In the genomic region with DNA sequence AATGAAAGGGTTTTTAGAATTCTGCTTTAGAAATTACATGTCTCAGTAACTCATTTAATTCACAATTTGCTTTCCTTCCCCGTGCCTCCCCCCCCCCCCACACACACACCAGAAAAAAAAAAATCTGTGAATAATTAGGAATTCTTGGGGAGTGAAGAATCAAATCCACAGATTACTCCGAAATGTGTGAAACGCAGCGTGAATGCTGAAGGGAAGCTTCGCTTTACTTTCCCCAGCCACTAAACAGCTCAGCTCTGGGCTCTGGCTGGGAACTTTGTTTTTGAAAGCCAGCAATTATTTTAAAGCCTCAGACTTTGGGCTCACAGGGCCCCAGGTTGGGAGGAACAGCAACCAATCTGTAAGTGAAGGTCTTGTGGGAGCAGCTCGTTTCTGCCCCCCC, we compare ENCODE assay signal across 29 mouse cellular contexts. TPM values are rescaled to one million over a fixed set of nuclear protein-coding genes. Genes with fewer than 3 reads are reported as not detected.
DNase-seq lines count a peak whose midpoint lies in the region; ATAC-seq lines count a peak whose summit lies in the region.
"Had no signal": no experiment of that assay in that cellular context is flagged by ENCODE, and none has a peak within 500 bp of the region (broad histone marks: within the 10 kb centered on the region; RNA-seq: fewer than 3 reads in every experiment).

No protein-coding gene starts in this region.

- no peaks in the 10 kb centered on the region for H3K36me3 ChIP-seq in forebrain, embryonic 14.5 days (ENCODE audit: control insufficient read depth, insufficient read depth, low read length)
- no peaks in the 10 kb centered on the region for H3K36me3 ChIP-seq in forebrain, embryonic 11.5 days (ENCODE audit: control insufficient read depth, insufficient read depth, low read length)
- no peaks in the 10 kb centered on the region for H3K36me3 ChIP-seq in midbrain, embryonic 11.5 days (ENCODE audit: control insufficient read depth, insufficient read depth, low read length)
- H3K36me3 ChIP-seq in midbrain, embryonic 14.5 days (ENCODE audit: control insufficient read depth, insufficient read depth, low read length), result no peaks in the 10 kb centered on the region
- no peaks in the 10 kb centered on the region for H3K36me3 ChIP-seq in embryonic facial prominence, embryonic 14.5 days (ENCODE audit: control insufficient read depth, insufficient read depth, low read length)
- H3K36me3 ChIP-seq in limb, embryonic 12.5 days, result no peaks in the 10 kb centered on the region
- H3K36me3 ChIP-seq: embryonic facial prominence, embryonic 13.5 days; limb, embryonic 15.5 days; liver, embryonic 13.5 days; neural tube, embryonic 12.5 days had no signal

- no peaks in the 10 kb centered on the region for H3K9me3 ChIP-seq in forebrain, embryonic 14.5 days (replicated peaks; ENCODE audit: control insufficient read depth, low read length)
- H3K9me3 ChIP-seq in forebrain, embryonic 11.5 days (ENCODE audit: control insufficient read depth, low read length), result no peaks in the 10 kb centered on the region
- no peaks in the 10 kb centered on the region for H3K9me3 ChIP-seq in midbrain, embryonic 11.5 days (ENCODE audit: control insufficient read depth, low read length)
- no peaks in the 10 kb centered on the region for H3K9me3 ChIP-seq in midbrain, embryonic 14.5 days (ENCODE audit: control insufficient read depth, low read length)
- no peaks in the 10 kb centered on the region for H3K9me3 ChIP-seq in embryonic facial prominence, embryonic 14.5 days (ENCODE audit: control insufficient read depth, low read length)
- no peaks in the 10 kb centered on the region for H3K9me3 ChIP-seq in limb, embryonic 12.5 days
- H3K9me3 ChIP-seq: embryonic facial prominence, embryonic 13.5 days; limb, embryonic 15.5 days; liver, embryonic 13.5 days; megakaryocyte, embryonic 14.5 days; neural tube, embryonic 12.5 days had no signal

- 10% methylated on average over 6 of the region's 6 CpGs for WGBS in forebrain, embryonic 14.5 days
- WGBS in forebrain, embryonic 11.5 days, result 23% methylated on average over 6 of the region's 6 CpGs
- 32% methylated on average over 6 of the region's 6 CpGs for WGBS in midbrain, embryonic 11.5 days
- 27% methylated on average over 6 of the region's 6 CpGs for WGBS in midbrain, embryonic 14.5 days
- 34% methylated on average over 5 of the region's 6 CpGs for WGBS in embryonic facial prominence, embryonic 14.5 days
- WGBS in limb, embryonic 12.5 days, result 40% methylated on average over 6 of the region's 6 CpGs

- H3K9ac ChIP-seq in forebrain, embryonic 14.5 days (ENCODE audit: low read length), result no peak overlapping the region
- H3K9ac ChIP-seq in forebrain, embryonic 11.5 days (ENCODE audit: low read length), result no peak overlapping the region
- H3K9ac ChIP-seq in midbrain, embryonic 11.5 days (ENCODE audit: low read length), result no peak overlapping the region
- no peak overlapping the region for H3K9ac ChIP-seq in midbrain, embryonic 14.5 days (replicated peaks; ENCODE audit: low read length)
- H3K9ac ChIP-seq in embryonic facial prominence, embryonic 14.5 days (ENCODE audit: low read depth, low read length), result no peak overlapping the region
- no peak overlapping the region for H3K9ac ChIP-seq in limb, embryonic 12.5 days (replicated peaks)
- H3K9ac ChIP-seq: embryonic facial prominence, embryonic 13.5 days; limb, embryonic 15.5 days; liver, embryonic 13.5 days; neural tube, embryonic 12.5 days had no signal

- peaks cover 13% of the 10 kb centered on the region; the same call in 1 of the 2 replicates for H3K4me1 ChIP-seq in forebrain, embryonic 14.5 days (ENCODE audit: control insufficient read depth, insufficient read depth, low read length)
- no peaks in the 10 kb centered on the region; the same call in 1 of the 2 replicates for H3K4me1 ChIP-seq in forebrain, embryonic 11.5 days (replicated peaks; ENCODE audit: control insufficient read depth, insufficient read depth, low read length)
- peaks cover 9% of the 10 kb centered on the region for H3K4me1 ChIP-seq in midbrain, embryonic 11.5 days (ENCODE audit: control insufficient read depth, insufficient read depth, low read length)
- H3K4me1 ChIP-seq in midbrain, embryonic 14.5 days (ENCODE audit: control insufficient read depth, insufficient read depth, low read length), result peaks cover 6% of the 10 kb centered on the region
- H3K4me1 ChIP-seq in embryonic facial prominence, embryonic 14.5 days (ENCODE audit: control insufficient read depth, insufficient read depth, low read length), result peaks cover 15% of the 10 kb centered on the region
- peaks cover 7% of the 10 kb centered on the region for H3K4me1 ChIP-seq in limb, embryonic 12.5 days (replicated peaks)
- H3K4me1 ChIP-seq: liver, embryonic 13.5 days; megakaryocyte, embryonic 14.5 days had no signal

- H3K4me2 ChIP-seq in forebrain, embryonic 14.5 days (ENCODE audit: low read length), result no peak overlapping the region
- H3K4me2 ChIP-seq in forebrain, embryonic 11.5 days (ENCODE audit: low read depth, low read length, severe bottlenecking), result no peak overlapping the region
- H3K4me2 ChIP-seq in midbrain, embryonic 11.5 days, result no peak overlapping the region
- H3K4me2 ChIP-seq in midbrain, embryonic 14.5 days (ENCODE audit: low read length), result no peak overlapping the region
- H3K4me2 ChIP-seq in embryonic facial prominence, embryonic 14.5 days (ENCODE audit: low read depth, low read length), result no peak overlapping the region
- H3K4me2 ChIP-seq in limb, embryonic 12.5 days, result no peak overlapping the region
- H3K4me2 ChIP-seq: embryonic facial prominence, embryonic 13.5 days; heart, embryonic 11.5 days; limb, embryonic 15.5 days; liver, embryonic 13.5 days; neural tube, embryonic 12.5 days had no signal

- no peak for ATAC-seq in forebrain, embryonic 14.5 days
- ATAC-seq in forebrain, embryonic 11.5 days (replicated peaks; ENCODE audit: low FRiP score), result no peak
- ATAC-seq in midbrain, embryonic 11.5 days (ENCODE audit: low FRiP score), result no peak
- no peak for ATAC-seq in midbrain, embryonic 14.5 days (ENCODE audit: low FRiP score, low TSS enrichment)
- no peak for ATAC-seq in embryonic facial prominence, embryonic 14.5 days (ENCODE audit: low read depth)
- ATAC-seq in limb, embryonic 12.5 days (ENCODE audit: insufficient number of reproducible peaks, insufficient read depth, low FRiP score, low TSS enrichment, low read depth), result no peak
- ATAC-seq: intestine, embryonic 16.5 days; lung, postnatal 0 days; midbrain, embryonic 16.5 days had no signal

- no peak overlapping the region for H3K27ac ChIP-seq in forebrain, embryonic 14.5 days (ENCODE audit: low read depth, low read length)
- H3K27ac ChIP-seq in forebrain, embryonic 11.5 days (ENCODE audit: low read depth, low read length), result no peak overlapping the region
- H3K27ac ChIP-seq in midbrain, embryonic 11.5 days (ENCODE audit: low read depth, low read length), result no peak overlapping the region
- no peak overlapping the region for H3K27ac ChIP-seq in midbrain, embryonic 14.5 days (replicated peaks; ENCODE audit: low read depth, low read length)
- H3K27ac ChIP-seq in embryonic facial prominence, embryonic 14.5 days (replicated peaks; ENCODE audit: low read depth, low read length), result no peak overlapping the region; the same call in 1 of the 2 replicates
- H3K27ac ChIP-seq in limb, embryonic 12.5 days, result peak overlapping the region; percentile 45; the same call in 1 of the 2 replicates
- H3K27ac ChIP-seq: kidney, postnatal 0 days; limb, embryonic 15.5 days; liver, embryonic 13.5 days; neural tube, embryonic 12.5 days had no signal

- no peak overlapping the region for H3K4me3 ChIP-seq in forebrain, embryonic 14.5 days (ENCODE audit: low read depth, low read length)
- H3K4me3 ChIP-seq in forebrain, embryonic 11.5 days (ENCODE audit: low read depth, low read length), result no peak overlapping the region
- H3K4me3 ChIP-seq in midbrain, embryonic 11.5 days (ENCODE audit: low read depth, low read length), result no peak overlapping the region
- H3K4me3 ChIP-seq in midbrain, embryonic 14.5 days (replicated peaks; ENCODE audit: low read depth, low read length), result no peak overlapping the region
- H3K4me3 ChIP-seq in embryonic facial prominence, embryonic 14.5 days (ENCODE audit: low read depth, low read length), result no peak overlapping the region
- no peak overlapping the region for H3K4me3 ChIP-seq in limb, embryonic 12.5 days (replicated peaks)
- H3K4me3 ChIP-seq: embryonic facial prominence, embryonic 13.5 days; limb, embryonic 15.5 days; liver, embryonic 13.5 days; megakaryocyte, embryonic 14.5 days; neural tube, embryonic 12.5 days had no signal

- DNase-seq in forebrain, embryonic 14.5 days (ENCODE audit: low spot score), result peak; percentile 62
- no peak for DNase-seq in forebrain, embryonic 11.5 days (ENCODE audit: low spot score)
- peak; percentile 73 for DNase-seq in midbrain, embryonic 11.5 days (ENCODE audit: low spot score, missing footprints)
- no peak for DNase-seq in midbrain, embryonic 14.5 days
- peak; percentile 37 for DNase-seq in embryonic facial prominence, embryonic 14.5 days (ENCODE audit: low spot score)
- no peak for DNase-seq in cerebellum, postnatal 10 days
- DNase-seq: adrenal gland, postnatal 36 days; cerebellum, adult 2 months; cerebellum, postnatal 36 days; gastrocnemius, postnatal 36 days; heart, adult 18-20 months; heart, postnatal 36 days; kidney, adult 8-10 months; kidney, postnatal 4 days; liver, embryonic 13.5 days; lung, adult 18-20 months; lung, postnatal 4 days; thymus, adult 2 months; thymus, postnatal 36 days had no signal

- H3K27me3 ChIP-seq in forebrain, embryonic 14.5 days (replicated peaks; ENCODE audit: control insufficient read depth, insufficient read depth, low read length), result no peaks in the 10 kb centered on the region
- no peaks in the 10 kb centered on the region for H3K27me3 ChIP-seq in forebrain, embryonic 11.5 days (ENCODE audit: control insufficient read depth, insufficient read depth, low read length)
- no peaks in the 10 kb centered on the region for H3K27me3 ChIP-seq in midbrain, embryonic 11.5 days (ENCODE audit: control insufficient read depth, insufficient read depth, low read length)
- no peaks in the 10 kb centered on the region for H3K27me3 ChIP-seq in midbrain, embryonic 14.5 days (ENCODE audit: control insufficient read depth, insufficient read depth, low read length)
- H3K27me3 ChIP-seq in embryonic facial prominence, embryonic 14.5 days (replicated peaks; ENCODE audit: control insufficient read depth, insufficient read depth, low read length), result no peaks in the 10 kb centered on the region
- H3K27me3 ChIP-seq in limb, embryonic 12.5 days, result no peaks in the 10 kb centered on the region
- H3K27me3 ChIP-seq: limb, embryonic 15.5 days; liver, embryonic 13.5 days; neural tube, embryonic 12.5 days had no signal

RNA-seq across cellular contexts. Expression of gene Ccdc42, which starts 6.3 kb away (rescaled TPM):
- polyA plus RNA-seq in forebrain, embryonic 14.5 days (2014; fragmentation: Nextera tagmentation; extraction: Ambion mirVana), result 0.31 and 0.39 TPM in 2 replicates
- 0.51 and 0.87 TPM in 2 replicates for polyA plus RNA-seq in forebrain, embryonic 11.5 days (2014; fragmentation: Nextera tagmentation; extraction: Ambion mirVana)
- 0.92 and 1.5 TPM in 2 replicates for polyA plus RNA-seq in midbrain, embryonic 11.5 days (2014; fragmentation: Nextera tagmentation; extraction: Ambion mirVana)
- 0.36 TPM in 1 of 2 replicates, not detected in the other for polyA plus RNA-seq in midbrain, embryonic 14.5 days (2014; fragmentation: Nextera tagmentation; extraction: Ambion mirVana)
- 0.28 and 0.64 TPM in 2 replicates for polyA plus RNA-seq in embryonic facial prominence, embryonic 14.5 days (2014; fragmentation: Nextera tagmentation; extraction: Ambion mirVana)
- polyA plus RNA-seq in limb, embryonic 12.5 days (2016; fragmentation: Nextera tagmentation; extraction: Ambion mirVana), result 0.28 and 1.0 TPM in 2 replicates
- polyA plus RNA-seq: embryonic facial prominence, embryonic 13.5 days; intestine, embryonic 16.5 days; thymus, adult 2 months had no signal

RNA-seq across cellular contexts. Expression of gene Mfsd6l, which starts 24.6 kb away (rescaled TPM):
- polyA plus RNA-seq in forebrain, embryonic 14.5 days (2014; fragmentation: Nextera tagmentation; extraction: Ambion mirVana), result not detected in 2 replicates
- not detected in 2 replicates for polyA plus RNA-seq in forebrain, embryonic 11.5 days (2014; fragmentation: Nextera tagmentation; extraction: Ambion mirVana)
- not detected in 2 replicates for polyA plus RNA-seq in midbrain, embryonic 11.5 days (2014; fragmentation: Nextera tagmentation; extraction: Ambion mirVana)
- not detected in 2 replicates for polyA plus RNA-seq in midbrain, embryonic 14.5 days (2014; fragmentation: Nextera tagmentation; extraction: Ambion mirVana)
- 0.92 and 0.93 TPM in 2 replicates for polyA plus RNA-seq in embryonic facial prominence, embryonic 14.5 days (2014; fragmentation: Nextera tagmentation; extraction: Ambion mirVana)
- 0.10 TPM in 1 of 2 replicates, not detected in the other for polyA plus RNA-seq in limb, embryonic 12.5 days (2016; fragmentation: Nextera tagmentation; extraction: Ambion mirVana)
- polyA plus RNA-seq: liver, embryonic 13.5 days; neural tube, embryonic 12.5 days had no signal

Comparison
In these comparisons a context has a peak if more than half of its experiments do, and no peak if none do; other contexts are left out.
1. DNase-seq: peak in forebrain, embryonic 14.5 days (single experiment), midbrain, embryonic 11.5 days (single experiment) and embryonic facial prominence, embryonic 14.5 days (single experiment); none in forebrain, embryonic 11.5 days (single experiment), midbrain, embryonic 14.5 days (single experiment) and cerebellum, postnatal 10 days (0 of 2).